Mouse (Mus musculus): ENCODE data around the gene Mylk2. TPM values are rescaled to one million over a fixed set of nuclear protein-coding genes. Genes with fewer than 3 reads are reported as not detected.

The Mylk2 gene
- polyA plus RNA-seq, 1 experiment from 2014 or later: not detected

GRCm38 (mm10) chr2:152902658-152903057 is 8.5 kb upstream of the Mylk2 start:
- Histone ChIP-seq H3K4me2 (no peak overlapping the region), H3K9me3 (no peaks in the 10 kb centered on the region), H3K27me3 (no peaks in the 10 kb centered on the region), H3K4me1 (replicated peaks) (peaks cover 14% of the 10 kb centered on the region), H3K36me3 (no peaks in the 10 kb centered on the region), H3K9ac (no peak overlapping the region), H3K4me3 (no peak overlapping the region), H3K27ac (no peak overlapping the region)
- WGBS: 35% methylated on average over 3 of the region's 3 CpGs
- ATAC-seq (ENCODE audit: low FRiP score): no peak

GRCm38 (mm10) chr2:152903586-152903985 is 7.6 kb upstream of the Mylk2 start:
- Histone ChIP-seq H3K9ac (no peak overlapping the region), H3K4me3 (no peak overlapping the region), H3K36me3 (no peaks in the 10 kb centered on the region), H3K4me1 (replicated peaks) (peaks cover 14% of the 10 kb centered on the region), H3K4me2 (no peak overlapping the region), H3K9me3 (no peaks in the 10 kb centered on the region), H3K27ac (no peak overlapping the region), H3K27me3 (no peaks in the 10 kb centered on the region)
- WGBS: 69% methylated on average over 4 of the region's 4 CpGs
- no peak for ATAC-seq (ENCODE audit: low FRiP score)

GRCm38 (mm10) chr2:152904127-152904643 is 7.0 kb upstream of the Mylk2 start:
- ATAC-seq (ENCODE audit: low FRiP score): no peak
- 83% methylated on average over 5 of the region's 5 CpGs for WGBS
- Histone ChIP-seq H3K4me1 (replicated peaks) (peaks cover 14% of the 10 kb centered on the region), H3K36me3 (no peaks in the 10 kb centered on the region), H3K27me3 (no peaks in the 10 kb centered on the region), H3K4me3 (no peak overlapping the region), H3K27ac (no peak overlapping the region), H3K9ac (no peak overlapping the region), H3K9me3 (no peaks in the 10 kb centered on the region), H3K4me2 (no peak overlapping the region)

GRCm38 (mm10) chr2:152905036-152905829 is 5.9 kb upstream of the Mylk2 start:
- peaks cover 14% of the 10 kb centered on the region for H3K4me1 ChIP-seq (replicated peaks)
- no peaks in the 10 kb centered on the region for H3K36me3 ChIP-seq
- no peak overlapping the region for H3K4me3 ChIP-seq
- H3K4me2 ChIP-seq: no peak overlapping the region
- no peaks in the 10 kb centered on the region for H3K9me3 ChIP-seq
- peaks cover 3% of the 10 kb centered on the region for H3K27me3 ChIP-seq
- H3K9ac ChIP-seq: no peak overlapping the region
- no peak for ATAC-seq (ENCODE audit: low FRiP score)
- WGBS: 74% methylated on average over 11 of the region's 11 CpGs
- no peak overlapping the region for H3K27ac ChIP-seq

GRCm38 (mm10) chr2:152906274-152907037 is 4.7 kb upstream of the Mylk2 start:
- Histone ChIP-seq H3K4me3 (no peak overlapping the region), H3K9ac (peak overlapping the region; percentile 39; the same call in 1 of the 2 replicates), H3K27me3 (peaks cover 16% of the 10 kb centered on the region), H3K4me2 (no peak overlapping the region), H3K36me3 (no peaks in the 10 kb centered on the region), H3K4me1 (replicated peaks) (peaks cover 20% of the 10 kb centered on the region), H3K27ac (no peak overlapping the region), H3K9me3 (no peaks in the 10 kb centered on the region)
- 61% methylated on average over 9 of the region's 9 CpGs for WGBS
- ATAC-seq (ENCODE audit: low FRiP score): no peak

GRCm38 (mm10) chr2:152907114-152907943 is 3.8 kb upstream of the Mylk2 start:
- H3K36me3 ChIP-seq: no peaks in the 10 kb centered on the region
- 46% methylated on average over 14 of the region's 14 CpGs for WGBS
- no peak for ATAC-seq (ENCODE audit: low FRiP score)

GRCm38 (mm10) chr2:152909848-152910247 is 1.3 kb upstream of the Mylk2 start:
- WGBS: 83% methylated on average over 6 of the region's 6 CpGs
- Histone ChIP-seq H3K4me3 (no peak overlapping the region), H3K27ac (no peak overlapping the region), H3K9me3 (no peaks in the 10 kb centered on the region), H3K27me3 (peaks cover 42% of the 10 kb centered on the region), H3K36me3 (no peaks in the 10 kb centered on the region), H3K4me1 (replicated peaks) (peaks cover 24% of the 10 kb centered on the region), H3K9ac (no peak overlapping the region), H3K4me2 (no peak overlapping the region)
- ATAC-seq (ENCODE audit: low FRiP score): no peak

More at GRCm38 (mm10) chr2:152907114-152907943, 3.8 kb upstream of the Mylk2 start:
- Histone ChIP-seq H3K4me3 (no peak overlapping the region), H3K4me1 (replicated peaks) (peaks cover 20% of the 10 kb centered on the region), H3K4me2 (no peak overlapping the region), H3K27ac (no peak overlapping the region), H3K9ac (no peak overlapping the region), H3K9me3 (no peaks in the 10 kb centered on the region), H3K27me3 (peaks cover 24% of the 10 kb centered on the region)

- Histone ChIP-seq H3K4me2 (no peak overlapping the region), H3K36me3 (no peaks in the 10 kb centered on the region), H3K27me3 (peaks cover 49% of the 10 kb centered on the region), H3K4me1 (replicated peaks) (peaks cover 22% of the 10 kb centered on the region), H3K4me3 (no peak overlapping the region), H3K9me3 (no peaks in the 10 kb centered on the region), H3K27ac (no peak overlapping the region), H3K9ac (no peak overlapping the region)
- WGBS: 30% methylated on average over 6 of the region's 6 CpGs
- ATAC-seq (ENCODE audit: low FRiP score): no peak
Observed at GRCm38 (mm10) chr2:152911432-152911831, 280 bp downstream of the Mylk2 start.

GRCm38 (mm10) chr2:152913471-152913870 is 2.3 kb downstream of the Mylk2 start:
- H3K4me1 ChIP-seq (replicated peaks): peaks cover 13% of the 10 kb centered on the region
- H3K9me3 ChIP-seq: no peaks in the 10 kb centered on the region
- peaks cover 57% of the 10 kb centered on the region for H3K27me3 ChIP-seq
- no peak overlapping the region for H3K4me2 ChIP-seq
- no peak overlapping the region for H3K9ac ChIP-seq
- 39% methylated on average over 7 of the region's 7 CpGs for WGBS
- H3K4me3 ChIP-seq: no peak overlapping the region
- no peak for ATAC-seq (ENCODE audit: low FRiP score)
- no peaks in the 10 kb centered on the region for H3K36me3 ChIP-seq
- no peak overlapping the region for H3K27ac ChIP-seq

- Histone ChIP-seq H3K9ac (peak overlapping the region; percentile 65), H3K4me2 (peak overlapping the region; percentile 51), H3K4me1 (replicated peaks) (peaks cover 13% of the 10 kb centered on the region), H3K4me3 (peak overlapping the region; percentile 25; the same call in 1 of the 2 replicates), H3K36me3 (no peaks in the 10 kb centered on the region), H3K27me3 (peaks cover 57% of the 10 kb centered on the region), H3K9me3 (no peaks in the 10 kb centered on the region), H3K27ac (no peak overlapping the region)
- peak; percentile 80 for ATAC-seq (ENCODE audit: low FRiP score)
- WGBS: 2% methylated on average over 17 of the region's 18 CpGs
Observed at GRCm38 (mm10) chr2:152914310-152915120, 3.4 kb downstream of the Mylk2 start.

GRCm38 (mm10) chr2:152915453-152915852 is 4.3 kb downstream of the Mylk2 start:
- WGBS: 61% methylated on average over 4 of the region's 4 CpGs
- H3K4me3 ChIP-seq: no peak overlapping the region
- no peak for ATAC-seq (ENCODE audit: low FRiP score)

More at GRCm38 (mm10) chr2:152915453-152915852, 4.3 kb downstream of the Mylk2 start:
- H3K27ac ChIP-seq: no peak overlapping the region
- H3K4me1 ChIP-seq (replicated peaks): peaks cover 13% of the 10 kb centered on the region
- H3K9me3 ChIP-seq: no peaks in the 10 kb centered on the region
- H3K4me2 ChIP-seq: no peak overlapping the region
- H3K27me3 ChIP-seq: peaks cover 52% of the 10 kb centered on the region
- no peak overlapping the region for H3K9ac ChIP-seq
- H3K36me3 ChIP-seq: no peaks in the 10 kb centered on the region

Measured in hindbrain, embryonic 13.5 days (tissue).